Mouse (Mus musculus) lung, adult 2 months (tissue): Measurements from ENCODE around the gene Taf1c.

Experiments
- CTCF ChIP-seq: fragments of 200-500 bp; IDR thresholded peaks from 2 replicates; pipeline ENCODE4 v1.5.1; 2011; ENCODE audit warnings: mild to moderate bottlenecking, low read length, control low read depth; ENCODE audit not compliant: insufficient read depth
- POLR2A ChIP-seq: fragments of 200-500 bp; IDR thresholded peaks from 2 replicates; pipeline ENCODE4 v1.6.1; 2011; ENCODE audit warnings: low read depth, mild to moderate bottlenecking, control low read depth, low read length, borderline replicate concordance; ENCODE audit errors: extremely low read depth

- TF ChIP-seq POLR2A (no peak), CTCF (no peak)
Observed at GRCm38 (mm10) chr8:119615096-119615495, 10.1 kb upstream of the Taf1c start.
